Mouse (Mus musculus): Measurements from ENCODE around the gene Npb. TPM values are rescaled to one million over a fixed set of nuclear protein-coding genes. Genes with fewer than 3 reads are reported as not detected.
A peak's percentile ranks its signal among the peaks of the same experiment; 100 is the strongest.

Npb gene
- polyA plus RNA-seq, 1 experiment from 2014 or later, result 1.3 TPM

DNA sequence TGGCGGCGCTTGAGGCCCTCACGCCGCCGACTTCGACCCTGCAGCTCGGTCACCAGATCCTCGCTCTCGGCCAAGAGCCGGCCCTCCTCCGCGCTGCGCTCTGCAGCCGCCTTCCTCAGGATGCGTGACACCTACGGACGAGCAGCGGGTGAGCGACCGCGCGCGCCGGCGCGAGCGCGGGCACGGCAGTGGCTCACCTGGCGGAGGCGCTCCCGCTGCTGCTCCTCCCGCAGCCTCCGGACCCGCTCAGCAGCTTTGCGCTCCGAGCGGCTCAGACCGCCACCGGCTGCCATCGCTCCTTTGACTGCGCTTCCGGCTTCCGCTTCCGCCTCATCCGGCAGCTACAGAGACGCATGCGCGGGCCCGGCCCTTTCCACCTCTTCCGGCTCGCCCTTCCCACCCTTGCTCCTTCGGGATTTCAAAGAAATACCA is 16.4 kb downstream of the Npb start:
- WGBS, result 0% methylated on average over 23 of the region's 53 CpGs
- H3K4me3 ChIP-seq (ENCODE audit: low read depth, low read length), result peak overlapping the region; percentile 90
- H3K9ac ChIP-seq (ENCODE audit: low read depth, low read length), result peak overlapping the region; percentile 77
- no peaks in the 10 kb centered on the region for H3K27me3 ChIP-seq (replicated peaks; ENCODE audit: control insufficient read depth, insufficient read depth, low read length)
- H3K36me3 ChIP-seq (ENCODE audit: control insufficient read depth, insufficient read depth, low read length), result peaks cover 60% of the 10 kb centered on the region
- H3K4me1 ChIP-seq (ENCODE audit: control insufficient read depth, insufficient read depth, low read length), result peaks cover 4% of the 10 kb centered on the region; the same call in 1 of the 2 replicates
- H3K4me2 ChIP-seq (ENCODE audit: low read depth, low read length), result peak overlapping the region; percentile 88
- H3K27ac ChIP-seq (replicated peaks; ENCODE audit: low read depth, low read length), result peak overlapping the region; percentile 57; the same call in 1 of the 2 replicates
- H3K9me3 ChIP-seq (ENCODE audit: control insufficient read depth, low read length), result no peaks in the 10 kb centered on the region
- peak; percentile 92 for ATAC-seq (ENCODE audit: low read depth)
- peak; percentile 94 for DNase-seq (ENCODE audit: low spot score)

DNA sequence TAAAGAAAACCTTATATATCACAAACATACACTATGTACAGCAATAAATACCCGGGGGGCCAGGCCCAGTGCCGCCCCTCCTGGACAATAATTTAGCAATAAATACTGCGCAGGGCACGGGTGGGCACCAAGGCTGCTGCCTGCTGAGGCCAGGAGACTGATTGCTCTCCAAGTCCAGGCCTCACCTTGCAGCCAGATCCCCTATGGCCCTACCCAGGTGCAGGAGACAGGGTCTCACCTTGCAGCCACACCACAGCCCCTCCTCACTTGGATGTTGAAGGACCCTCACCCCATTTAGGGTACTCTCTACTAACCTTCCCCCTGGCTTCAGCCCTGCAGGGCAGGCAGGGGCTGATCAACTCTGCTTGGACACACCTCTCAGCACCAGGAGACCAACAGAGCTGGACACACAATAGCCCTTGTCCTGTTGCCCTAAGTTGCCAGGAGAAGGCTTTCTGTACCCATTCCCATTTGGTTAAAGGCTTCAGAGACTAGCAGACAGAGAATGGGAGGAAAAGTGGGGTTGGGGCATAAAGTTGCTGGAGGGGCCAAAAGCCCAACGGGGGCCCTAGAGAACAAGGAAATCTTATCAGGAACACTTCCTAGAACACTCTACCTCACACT is 17.0 kb downstream of the Npb start, which contains the start of gene Sirt7:
Gene Sirt7, minus strand, starts transcription at position 89 of the 624 bp plus-strand sequence.
- WGBS, result 18% methylated on average over 5 of the region's 5 CpGs
- Histone ChIP-seq H3K4me3 (ENCODE audit: low read depth, low read length) (peak within 1 kb of the TSS; percentile 90), H3K9ac (ENCODE audit: low read depth, low read length) (peak within 1 kb of the TSS; percentile 77), H3K4me2 (ENCODE audit: low read depth, low read length) (peak within 1 kb of the TSS; percentile 88), H3K36me3 (ENCODE audit: control insufficient read depth, insufficient read depth, low read length) (peaks cover 55% of the 10 kb centered on the region), H3K27me3 (replicated peaks; ENCODE audit: control insufficient read depth, insufficient read depth, low read length) (no peaks in the 10 kb centered on the region), H3K9me3 (ENCODE audit: control insufficient read depth, low read length) (no peaks in the 10 kb centered on the region), H3K27ac (replicated peaks; ENCODE audit: low read depth, low read length) (peak within 1 kb of the TSS; percentile 57), H3K4me1 (ENCODE audit: control insufficient read depth, insufficient read depth, low read length) (peaks cover 9% of the 10 kb centered on the region)
- peak; percentile 34; the same call in 1 of the 2 replicates for ATAC-seq (ENCODE audit: low read depth)
- DNase-seq (ENCODE audit: low spot score), result no peak

DNA sequence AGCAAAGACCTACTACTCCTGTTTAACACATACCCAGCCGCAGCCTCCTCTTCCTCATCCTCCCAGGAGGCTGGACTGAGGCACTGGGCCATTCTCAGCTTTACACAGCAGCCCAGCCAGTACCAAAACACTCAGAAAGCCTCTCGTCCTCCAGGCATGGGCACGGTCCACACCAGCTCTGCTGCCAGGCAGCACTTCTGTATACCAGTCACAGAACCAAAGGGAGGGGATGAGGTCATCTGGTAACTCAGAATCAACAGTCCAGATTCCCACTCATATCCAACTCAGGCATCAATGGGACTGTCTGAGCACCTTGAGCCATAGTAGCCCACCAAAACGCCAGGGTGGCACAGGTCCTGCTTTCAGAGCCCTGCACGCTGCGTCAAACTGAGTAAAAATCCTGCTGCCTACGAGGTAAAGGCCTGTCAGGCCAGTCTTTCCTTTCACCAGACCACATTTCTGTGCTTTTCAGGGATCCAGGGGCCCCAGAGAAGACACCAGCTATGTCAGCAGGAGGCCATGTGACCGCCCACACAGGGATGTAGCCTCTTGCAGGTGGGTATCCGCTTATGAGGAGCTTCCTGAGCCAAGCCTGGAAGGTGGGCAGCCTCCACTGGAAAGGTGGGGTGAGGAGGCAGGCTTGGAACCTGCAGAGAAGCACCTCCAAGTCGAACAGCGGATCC is 18.6 kb downstream of the Npb start:
- H3K4me2 ChIP-seq (ENCODE audit: low read depth, low read length), result no peak overlapping the region
- peaks cover 41% of the 10 kb centered on the region for H3K36me3 ChIP-seq (ENCODE audit: control insufficient read depth, insufficient read depth, low read length)
- 89% methylated on average over 11 of the region's 11 CpGs for WGBS
- H3K4me1 ChIP-seq (ENCODE audit: control insufficient read depth, insufficient read depth, low read length), result peaks cover 15% of the 10 kb centered on the region
- ATAC-seq (ENCODE audit: low read depth) (no peak), DNase-seq (ENCODE audit: low spot score) (no peak)
- no peak overlapping the region for H3K27ac ChIP-seq (replicated peaks; ENCODE audit: low read depth, low read length)
- no peak overlapping the region for H3K9ac ChIP-seq (ENCODE audit: low read depth, low read length)
- H3K9me3 ChIP-seq (ENCODE audit: control insufficient read depth, low read length), result no peaks in the 10 kb centered on the region
- no peak overlapping the region for H3K4me3 ChIP-seq (ENCODE audit: low read depth, low read length)
- no peaks in the 10 kb centered on the region for H3K27me3 ChIP-seq (replicated peaks; ENCODE audit: control insufficient read depth, insufficient read depth, low read length)

DNA sequence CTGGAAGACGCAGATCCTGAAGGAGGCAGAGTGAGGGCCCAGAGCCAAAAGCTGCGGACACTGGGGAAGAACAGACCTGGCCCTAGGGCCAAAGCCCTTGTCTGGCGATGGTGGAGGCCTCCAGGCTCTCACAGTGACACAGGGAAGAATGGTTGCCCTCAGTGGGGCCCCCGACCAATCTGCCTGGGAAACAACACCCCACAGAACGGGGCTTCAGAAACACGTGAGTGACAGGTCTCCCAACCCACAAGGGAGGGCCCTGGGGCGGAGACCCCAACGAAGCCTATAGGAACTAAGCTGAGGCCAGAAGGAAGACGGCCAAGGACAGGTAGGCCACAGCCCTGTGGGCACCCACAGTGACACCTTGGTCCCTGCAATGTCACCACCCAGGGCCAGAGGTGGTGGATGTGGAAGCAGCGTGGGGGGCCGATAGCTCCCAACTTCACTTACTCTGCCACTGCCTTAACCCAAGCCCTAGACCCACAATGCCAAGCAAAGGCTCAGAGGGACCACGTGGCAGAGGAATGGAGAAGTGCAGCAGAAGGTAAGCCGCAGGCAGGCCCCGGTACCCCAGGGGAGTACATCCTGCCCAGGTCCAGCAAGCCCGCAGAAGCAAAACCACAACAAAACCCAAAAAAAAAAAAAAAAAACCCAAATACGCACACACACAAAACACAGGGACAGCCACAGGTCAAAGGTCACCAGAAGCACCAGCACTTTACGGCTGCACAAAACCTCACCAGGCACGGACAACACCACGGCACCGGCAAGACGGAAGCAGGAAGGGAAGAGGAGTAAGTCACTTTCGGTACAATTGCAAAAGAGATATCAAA is 19.4 kb downstream of the Npb start:
- Histone ChIP-seq H3K36me3 (ENCODE audit: control insufficient read depth, insufficient read depth, low read length) (peaks cover 34% of the 10 kb centered on the region), H3K4me2 (ENCODE audit: low read depth, low read length) (no peak overlapping the region), H3K4me3 (ENCODE audit: low read depth, low read length) (no peak overlapping the region), H3K9me3 (ENCODE audit: control insufficient read depth, low read length) (no peaks in the 10 kb centered on the region), H3K4me1 (ENCODE audit: control insufficient read depth, insufficient read depth, low read length) (peaks cover 19% of the 10 kb centered on the region), H3K27ac (replicated peaks; ENCODE audit: low read depth, low read length) (no peak overlapping the region), H3K27me3 (replicated peaks; ENCODE audit: control insufficient read depth, insufficient read depth, low read length) (no peaks in the 10 kb centered on the region), H3K9ac (ENCODE audit: low read depth, low read length) (no peak overlapping the region)
- DNase-seq (ENCODE audit: low spot score) (no peak), ATAC-seq (ENCODE audit: low read depth) (no peak)
- 77% methylated on average over 22 of the region's 22 CpGs for WGBS

DNA sequence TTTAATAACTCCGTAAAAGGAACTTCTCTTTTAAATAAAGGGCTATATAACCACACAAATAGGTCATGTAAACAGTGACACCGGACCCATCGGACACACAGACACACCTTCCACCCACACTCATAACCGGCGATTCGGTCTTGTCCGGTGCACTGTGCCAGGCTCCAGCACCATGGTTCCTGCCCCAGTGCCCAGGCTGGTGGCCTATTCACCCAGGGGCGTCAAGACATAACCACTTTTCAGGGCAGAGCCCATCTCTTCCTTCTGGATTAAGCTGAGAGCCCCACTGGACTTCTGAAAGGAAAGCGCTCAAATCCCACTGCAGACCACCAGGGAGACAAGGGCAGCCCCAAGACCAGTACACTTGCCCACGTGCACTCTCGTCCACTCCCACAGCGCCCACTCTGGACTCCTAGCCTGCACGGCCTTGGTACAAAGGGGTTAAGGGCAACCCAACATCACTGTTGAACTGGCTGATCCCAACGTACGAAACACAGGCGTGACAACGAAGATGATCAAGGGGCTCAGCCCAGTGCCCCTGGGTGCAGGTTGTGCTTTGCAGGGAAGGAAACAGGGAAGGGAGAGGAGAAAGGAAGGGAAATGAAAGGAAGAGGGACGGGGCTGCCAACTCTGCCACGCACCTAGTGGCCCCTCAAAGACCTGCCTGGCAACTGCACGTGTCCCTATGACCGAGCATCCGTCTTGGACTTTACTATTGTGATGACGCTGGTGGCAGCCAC is 20.5 kb downstream of the Npb start:
- ATAC-seq (ENCODE audit: low read depth) (no peak), DNase-seq (ENCODE audit: low spot score) (no peak)
- H3K36me3 ChIP-seq (ENCODE audit: control insufficient read depth, insufficient read depth, low read length), result peaks cover 27% of the 10 kb centered on the region
- no peak overlapping the region for H3K4me3 ChIP-seq (ENCODE audit: low read depth, low read length)
- H3K9me3 ChIP-seq (ENCODE audit: control insufficient read depth, low read length), result no peaks in the 10 kb centered on the region
- H3K27me3 ChIP-seq (replicated peaks; ENCODE audit: control insufficient read depth, insufficient read depth, low read length), result no peaks in the 10 kb centered on the region
- H3K9ac ChIP-seq (ENCODE audit: low read depth, low read length), result no peak overlapping the region
- H3K4me1 ChIP-seq (ENCODE audit: control insufficient read depth, insufficient read depth, low read length), result peaks cover 19% of the 10 kb centered on the region
- 94% methylated on average over 23 of the region's 23 CpGs for WGBS
- H3K27ac ChIP-seq (replicated peaks; ENCODE audit: low read depth, low read length), result no peak overlapping the region
- H3K4me2 ChIP-seq (ENCODE audit: low read depth, low read length), result no peak overlapping the region

DNA sequence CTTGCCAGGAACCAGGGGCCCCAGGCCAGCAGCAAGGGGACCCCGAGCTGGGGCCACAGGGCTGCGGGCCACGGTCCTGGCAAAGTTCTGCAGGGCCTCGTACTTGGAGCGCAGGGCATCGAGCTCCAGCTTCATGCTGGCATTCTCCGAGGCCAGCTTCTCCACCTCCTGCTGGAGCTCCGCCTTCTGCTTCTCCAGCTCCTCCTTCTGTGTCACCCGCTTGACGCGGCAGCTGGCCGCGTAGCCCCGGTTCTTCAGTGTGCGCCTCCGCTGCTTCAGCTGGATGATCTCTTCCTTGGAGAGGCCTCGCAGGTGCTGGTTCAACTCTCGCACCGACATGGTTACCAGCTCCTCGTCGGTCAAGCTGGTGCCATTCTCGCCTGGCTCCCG is 21.1 kb downstream of the Npb start:
- ATAC-seq (ENCODE audit: low read depth) (no peak), DNase-seq (ENCODE audit: low spot score) (no peak)
- Histone ChIP-seq H3K4me1 (ENCODE audit: control insufficient read depth, insufficient read depth, low read length) (peaks cover 19% of the 10 kb centered on the region), H3K27me3 (replicated peaks; ENCODE audit: control insufficient read depth, insufficient read depth, low read length) (no peaks in the 10 kb centered on the region), H3K9me3 (ENCODE audit: control insufficient read depth, low read length) (no peaks in the 10 kb centered on the region), H3K27ac (replicated peaks; ENCODE audit: low read depth, low read length) (no peak overlapping the region), H3K4me2 (ENCODE audit: low read depth, low read length) (peak overlapping the region; percentile 90; the same call in 1 of the 2 replicates), H3K4me3 (ENCODE audit: low read depth, low read length) (no peak overlapping the region), H3K36me3 (ENCODE audit: control insufficient read depth, insufficient read depth, low read length) (peaks cover 27% of the 10 kb centered on the region), H3K9ac (ENCODE audit: low read depth, low read length) (no peak overlapping the region)
- 76% methylated on average over 17 of the region's 23 CpGs for WGBS

DNA sequence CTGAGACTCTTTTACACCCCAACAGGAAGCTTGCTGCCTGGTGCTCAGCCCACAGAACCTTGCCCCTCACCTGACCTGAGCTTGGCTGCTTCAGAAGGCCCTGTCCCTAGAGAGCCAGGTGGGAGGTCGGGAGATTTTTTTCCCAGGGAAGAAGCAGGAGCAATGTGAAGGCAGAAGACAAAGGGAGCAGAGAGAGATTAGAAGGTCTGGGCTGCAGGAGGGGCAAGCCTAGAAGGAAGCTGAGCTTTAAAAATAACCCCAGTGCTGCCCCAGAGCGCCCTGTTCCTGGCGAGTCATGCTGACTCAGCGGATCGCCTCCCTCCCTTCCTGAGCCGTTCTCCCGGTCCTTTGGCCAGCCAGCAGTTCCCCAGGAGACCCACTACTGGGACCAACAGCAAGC is 21.6 kb downstream of the Npb start:
- ATAC-seq (ENCODE audit: low read depth), result no peak
- DNase-seq (ENCODE audit: low spot score), result no peak
- H3K4me2 ChIP-seq (ENCODE audit: low read depth, low read length), result peak overlapping the region; percentile 90; the same call in 1 of the 2 replicates
- H3K36me3 ChIP-seq (ENCODE audit: control insufficient read depth, insufficient read depth, low read length), result peaks cover 27% of the 10 kb centered on the region
- 0 out of 2 replicates have a peak overlapping the region, but pooled peaks have one; percentile 21 for H3K27ac ChIP-seq (replicated peaks; ENCODE audit: low read depth, low read length)
- no peaks in the 10 kb centered on the region for H3K27me3 ChIP-seq (replicated peaks; ENCODE audit: control insufficient read depth, insufficient read depth, low read length)
- H3K9ac ChIP-seq (ENCODE audit: low read depth, low read length), result peak overlapping the region; percentile 40
- 52% methylated on average over 5 of the region's 7 CpGs for WGBS
- H3K9me3 ChIP-seq (ENCODE audit: control insufficient read depth, low read length), result no peaks in the 10 kb centered on the region
- H3K4me1 ChIP-seq (ENCODE audit: control insufficient read depth, insufficient read depth, low read length), result peaks cover 19% of the 10 kb centered on the region
- no peak overlapping the region for H3K4me3 ChIP-seq (ENCODE audit: low read depth, low read length)

DNA sequence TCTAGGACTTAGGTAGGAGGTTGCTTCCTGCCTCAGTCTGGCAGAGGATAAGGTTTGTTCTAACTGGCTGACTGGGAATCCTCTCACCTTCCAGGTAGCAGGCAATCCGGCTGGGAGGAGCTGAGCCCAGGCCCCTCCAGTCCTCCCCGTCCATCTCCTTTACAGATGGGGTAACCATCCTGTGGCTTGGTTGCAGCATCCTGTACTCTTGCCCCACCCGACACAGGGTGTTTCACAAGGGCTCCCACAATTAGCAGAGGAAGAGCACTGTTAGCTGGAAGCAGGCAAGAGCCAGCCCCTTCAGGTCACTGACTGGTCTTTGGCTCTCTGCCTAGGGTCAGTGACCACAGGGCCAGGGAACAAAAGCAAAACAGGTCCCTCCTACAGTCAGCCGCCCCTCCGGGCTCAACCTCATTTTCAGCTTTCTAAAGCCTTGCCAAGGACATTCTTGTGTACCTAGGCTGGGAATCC is 22.2 kb downstream of the Npb start:
- DNase-seq (ENCODE audit: low spot score) (no peak), ATAC-seq (ENCODE audit: low read depth) (no peak)
- Histone ChIP-seq H3K4me1 (ENCODE audit: control insufficient read depth, insufficient read depth, low read length) (peaks cover 16% of the 10 kb centered on the region), H3K4me2 (ENCODE audit: low read depth, low read length) (peak overlapping the region; percentile 90; the same call in 1 of the 2 replicates), H3K36me3 (ENCODE audit: control insufficient read depth, insufficient read depth, low read length) (peaks cover 27% of the 10 kb centered on the region), H3K27me3 (replicated peaks; ENCODE audit: control insufficient read depth, insufficient read depth, low read length) (no peaks in the 10 kb centered on the region), H3K4me3 (ENCODE audit: low read depth, low read length) (no peak overlapping the region), H3K27ac (replicated peaks; ENCODE audit: low read depth, low read length) (no peak overlapping the region), H3K9ac (ENCODE audit: low read depth, low read length) (peak overlapping the region; percentile 40; the same call in 1 of the 2 replicates), H3K9me3 (ENCODE audit: control insufficient read depth, low read length) (no peaks in the 10 kb centered on the region)
- WGBS, result 48% methylated on average over 5 of the region's 5 CpGs
